8 mouse cellular contexts compared by ENCODE assay signal in genomic region chr13:100553042-100553437, GRCm38 (mm10). TPM values are rescaled to one million over a fixed set of nuclear protein-coding genes. Genes with fewer than 3 reads are reported as not detected.
A peak's percentile ranks its signal among the peaks of the same experiment; 100 is the strongest.
DNase-seq lines count a peak whose midpoint lies in the region; ATAC-seq lines count a peak whose summit lies in the region.

No protein-coding gene starts in this region.

- H3K4me2 ChIP-seq in kidney, embryonic 16.5 days (replicated peaks; ENCODE audit: low read depth, low read length) = peak overlapping the region; percentile 97
- H3K4me2 ChIP-seq in hindbrain, embryonic 12.5 days (replicated peaks) = peak overlapping the region; percentile 97
- peak overlapping the region; percentile 97 for H3K4me2 ChIP-seq in midbrain, embryonic 14.5 days (ENCODE audit: low read length)

- peak overlapping the region; percentile 73 for H3K4me3 ChIP-seq in kidney, embryonic 16.5 days (ENCODE audit: low read length)
- H3K4me3 ChIP-seq in hindbrain, embryonic 12.5 days = peak overlapping the region; percentile 50
- H3K4me3 ChIP-seq in midbrain, embryonic 14.5 days (replicated peaks; ENCODE audit: low read depth, low read length) = peak overlapping the region; percentile 57

- no peaks in the 10 kb centered on the region for H3K36me3 ChIP-seq in kidney, embryonic 16.5 days (ENCODE audit: insufficient read depth, low read length)
- H3K36me3 ChIP-seq in hindbrain, embryonic 12.5 days = no peaks in the 10 kb centered on the region
- no peaks in the 10 kb centered on the region for H3K36me3 ChIP-seq in midbrain, embryonic 14.5 days (ENCODE audit: control insufficient read depth, insufficient read depth, low read length)

- H3K9me3 ChIP-seq in kidney, embryonic 16.5 days (ENCODE audit: low read length) = no peaks in the 10 kb centered on the region
- no peaks in the 10 kb centered on the region for H3K9me3 ChIP-seq in hindbrain, embryonic 12.5 days (replicated peaks)
- H3K9me3 ChIP-seq in midbrain, embryonic 14.5 days (ENCODE audit: control insufficient read depth, low read length) = no peaks in the 10 kb centered on the region

- peaks cover 18% of the 10 kb centered on the region; the same call in 1 of the 2 replicates for H3K4me1 ChIP-seq in kidney, embryonic 16.5 days (ENCODE audit: insufficient read depth, low read length)
- H3K4me1 ChIP-seq in hindbrain, embryonic 12.5 days = peaks cover 18% of the 10 kb centered on the region
- H3K4me1 ChIP-seq in midbrain, embryonic 14.5 days (ENCODE audit: control insufficient read depth, insufficient read depth, low read length) = peaks cover 11% of the 10 kb centered on the region

- H3K9ac ChIP-seq in kidney, embryonic 16.5 days (replicated peaks; ENCODE audit: low read length) = peak overlapping the region; percentile 83
- H3K9ac ChIP-seq in hindbrain, embryonic 12.5 days = 0 out of 2 replicates have a peak overlapping the region, but pooled peaks have one; percentile 55
- no peak overlapping the region for H3K9ac ChIP-seq in midbrain, embryonic 14.5 days (replicated peaks; ENCODE audit: low read length)

- peak overlapping the region; percentile 78 for H3K27ac ChIP-seq in kidney, embryonic 16.5 days (ENCODE audit: low read length)
- no peak overlapping the region for H3K27ac ChIP-seq in hindbrain, embryonic 12.5 days
- no peak overlapping the region for H3K27ac ChIP-seq in midbrain, embryonic 14.5 days (replicated peaks; ENCODE audit: low read depth, low read length)

- ATAC-seq in kidney, embryonic 16.5 days (ENCODE audit: low FRiP score, low TSS enrichment) = no peak
- 0 out of 2 replicates have a peak, but pooled peaks have one; percentile 31 for ATAC-seq in common myeloid progenitor, adult 5-6 weeks (replicated peaks; ENCODE audit: low read depth, poor library complexity, severe bottlenecking)
- ATAC-seq in hindbrain, embryonic 12.5 days (ENCODE audit: low FRiP score) = no peak
- ATAC-seq in midbrain, embryonic 14.5 days (ENCODE audit: low FRiP score, low TSS enrichment) = no peak

- 3% methylated on average over 12 of the region's 12 CpGs for WGBS in kidney, embryonic 16.5 days
- WGBS in hindbrain, embryonic 12.5 days = 3% methylated on average over 12 of the region's 12 CpGs
- WGBS in midbrain, embryonic 14.5 days = 4% methylated on average over 12 of the region's 12 CpGs

- H3K27me3 ChIP-seq in kidney, embryonic 16.5 days (ENCODE audit: insufficient read depth, low read length) = peaks cover 41% of the 10 kb centered on the region
- H3K27me3 ChIP-seq in hindbrain, embryonic 12.5 days = peaks cover 66% of the 10 kb centered on the region
- peaks cover 43% of the 10 kb centered on the region for H3K27me3 ChIP-seq in midbrain, embryonic 14.5 days (ENCODE audit: control insufficient read depth, insufficient read depth, low read length)

- DNase-seq in kidney, postnatal 36 days = no peak
- no peak for DNase-seq in midbrain, embryonic 14.5 days
- DNase-seq in spleen, postnatal 14 days (ENCODE audit: low spot score in 2 of 2) = no peak
- no peak for DNase-seq in layer of hippocampus, postnatal 10 days (ENCODE audit: low spot score in 2 of 2)
- no peak for DNase-seq in lung, postnatal 36 days

RNA-seq across cellular contexts. Expression of gene Ocln, which starts 0.5 kb away (rescaled TPM):
- polyA plus RNA-seq in kidney, embryonic 16.5 days (2015; fragmentation: Nextera tagmentation; extraction: Ambion mirVana) = 34.3 and 34.4 TPM in 2 replicates
- total RNA-seq in common myeloid progenitor, adult 5-6 weeks (2017) = not detected in 2 replicates
- polyA plus RNA-seq in hindbrain, embryonic 12.5 days (2016; fragmentation: Nextera tagmentation; extraction: Ambion mirVana) = 6.4 and 8.1 TPM in 2 replicates
- polyA plus RNA-seq in midbrain, embryonic 14.5 days (2014; fragmentation: Nextera tagmentation; extraction: Ambion mirVana) = 4.3 and 7.4 TPM in 2 replicates
- total RNA-seq in layer of hippocampus, postnatal 10 days (2021) = 10 to 100 TPM; 14.7 to 15.8 TPM
